Mouse (Mus musculus) cortical plate, adult 2 months (tissue): ENCODE measurements at regions not wholly inside any gene's neighbourhood (a gene's known extent, or its start where the extent isn't known, plus 50 kb on each side); places are given as distances from the start of the nearest gene placed in this dataset.

Experiments
- CTCF ChIP-seq: fragments of 200-500 bp; IDR thresholded peaks from 2 replicates; pipeline ENCODE4 v1.5.1; 2011; ENCODE audit warnings: mild to moderate bottlenecking, control low read depth, low read length; ENCODE audit not compliant: insufficient read depth; ENCODE audit errors: extremely low read depth
- POLR2A ChIP-seq: fragments of 200-500 bp; IDR thresholded peaks from 2 replicates; pipeline ENCODE4 v1.6.1; 2011; ENCODE audit warnings: mild to moderate bottlenecking, low read length, control low read depth; ENCODE audit not compliant: insufficient read depth; ENCODE audit errors: extremely low read depth

DNA sequence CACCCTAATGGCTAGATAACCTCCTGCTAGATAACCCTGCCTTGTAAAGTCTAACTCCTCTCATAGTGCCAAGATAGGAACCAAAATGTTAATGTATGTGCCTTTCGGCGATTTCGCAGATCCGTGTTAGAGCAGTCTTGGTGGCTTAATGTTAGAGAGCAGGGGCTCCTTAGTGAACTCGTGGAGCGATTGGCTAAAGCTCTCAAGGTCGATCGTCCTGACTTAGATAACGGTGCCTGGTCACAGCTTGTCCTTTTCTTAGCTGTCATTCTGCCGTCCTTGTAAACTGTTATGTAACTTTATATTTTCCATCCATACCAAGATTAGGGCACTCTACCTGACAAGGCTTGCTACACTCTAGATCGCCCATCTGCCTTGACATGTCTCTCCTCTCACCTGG lies 119.5 kb upstream of the Prox1 start:
- no peak for TF ChIP-seq CTCF
- TF ChIP-seq POLR2A = no peak
